Mouse (Mus musculus) WW6 (cell line): ENCODE data around the gene Haus5.

ENCODE experiments used
- DNase-seq: peaks from one replicate; pipeline ENCODE4 v3.0.0-alpha.2; 2013; ENCODE audit warnings: low read depth, low spot score

Gene Haus5

GRCm38 (mm10) chr7:30664529-30665200, at the start of gene Haus5:
Gene Haus5 (minus strand): TSS chr7:30664994.
- peak; percentile 66 for DNase-seq

GRCm38 (mm10) chr7:30711942-30712341, 47.1 kb upstream of the Haus5 start, which contains the start of gene Atp4a:
Gene Atp4a (plus strand): TSS chr7:30712209.
- DNase-seq, result no peak

DNA sequence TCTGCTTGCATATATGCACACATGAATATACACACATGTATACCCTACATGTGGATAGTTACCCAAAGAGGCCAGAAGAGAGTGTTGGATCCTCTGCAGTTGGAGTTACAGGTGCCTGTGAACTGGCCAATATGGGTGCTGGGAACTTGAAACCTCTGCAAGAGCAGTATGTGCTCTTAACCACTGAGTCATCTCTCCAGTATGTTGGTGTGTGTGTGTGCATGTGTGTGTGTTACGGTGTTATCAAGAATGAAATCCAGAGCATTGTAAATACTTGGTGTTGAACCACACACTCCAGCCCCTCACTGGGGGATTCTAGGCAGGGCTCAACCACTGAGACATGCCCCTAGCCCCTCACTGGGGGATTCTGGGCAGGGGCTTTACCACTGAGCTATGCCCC, 42.6 kb upstream of the Haus5 start:
- no peak for DNase-seq

- no peak for DNase-seq
Measured at GRCm38 (mm10) chr7:30706214-30706882, 41.6 kb upstream of the Haus5 start.

DNA sequence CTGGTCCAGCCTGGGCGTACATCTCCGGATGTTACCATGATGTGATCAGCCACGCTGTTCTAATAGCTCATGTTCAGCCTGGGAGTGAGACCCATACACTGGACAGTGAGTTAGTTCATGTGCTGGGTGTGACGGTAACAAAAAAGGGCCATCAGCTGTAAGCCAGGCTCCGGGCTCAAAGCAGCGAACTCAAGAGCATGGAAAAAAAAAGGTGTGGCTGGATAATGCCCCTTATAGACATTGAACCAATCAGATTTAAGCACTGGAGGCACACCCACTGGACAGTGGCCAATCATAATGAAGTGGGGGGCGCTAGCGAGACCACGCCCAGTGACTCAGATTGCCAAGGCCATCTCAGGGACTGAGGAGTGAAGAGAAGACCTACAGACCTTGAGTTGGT, 33.8 kb upstream of the Haus5 start, which contains the start of gene 2200002J24Rik:
Gene 2200002J24Rik (plus strand): TSS at position 338 of the 400 bp plus-strand sequence.
- no peak for DNase-seq

DNA sequence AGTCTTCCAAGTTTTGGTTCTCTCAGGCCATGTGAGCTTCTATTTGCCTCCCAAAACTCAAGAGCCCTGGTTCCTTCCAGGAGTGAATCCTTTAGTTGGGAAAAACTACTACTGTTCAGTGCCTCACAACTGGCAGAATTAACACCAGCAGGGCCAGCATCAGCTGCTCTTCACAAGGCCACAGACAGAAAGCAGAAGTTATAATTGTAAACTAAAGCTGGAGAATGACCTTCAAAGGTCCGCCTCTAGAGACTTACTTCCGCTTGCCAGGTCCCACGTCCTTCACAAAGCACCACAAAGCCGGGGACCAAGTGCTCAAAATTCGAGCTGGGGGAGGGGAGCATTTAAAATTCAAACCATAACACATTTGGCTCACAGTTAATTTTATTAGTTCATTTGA, 33.3 kb upstream of the Haus5 start:
- DNase-seq, result no peak

GRCm38 (mm10) chr7:30688325-30688724, 23.5 kb upstream of the Haus5 start:
- DNase-seq, result no peak

- DNase-seq, result no peak
Measured at GRCm38 (mm10) chr7:30683425-30683824, 18.6 kb upstream of the Haus5 start.

DNA sequence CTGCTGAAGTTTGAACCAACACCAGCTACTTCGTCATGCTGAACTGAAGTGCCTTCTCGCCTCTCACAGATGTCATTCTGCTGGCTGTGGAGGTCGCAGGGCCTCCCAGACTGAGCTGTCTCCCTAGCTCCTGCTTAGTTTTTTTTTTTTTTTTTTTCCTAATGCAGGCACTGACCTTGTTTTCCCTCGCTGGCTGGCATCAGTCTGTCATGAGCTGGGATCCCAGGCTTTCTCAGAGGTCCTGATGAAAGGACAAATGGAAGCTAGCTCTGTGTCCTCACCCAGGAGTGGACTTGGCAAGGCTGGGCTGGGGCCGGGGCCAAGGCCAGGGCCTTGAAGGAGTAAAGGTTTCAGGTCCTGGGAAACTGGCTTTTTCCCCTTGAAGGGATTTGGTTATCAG, 17.1 kb upstream of the Haus5 start:
- no peak for DNase-seq

GRCm38 (mm10) chr7:30678263-30678975, 13.6 kb upstream of the Haus5 start:
- no peak for DNase-seq

DNA sequence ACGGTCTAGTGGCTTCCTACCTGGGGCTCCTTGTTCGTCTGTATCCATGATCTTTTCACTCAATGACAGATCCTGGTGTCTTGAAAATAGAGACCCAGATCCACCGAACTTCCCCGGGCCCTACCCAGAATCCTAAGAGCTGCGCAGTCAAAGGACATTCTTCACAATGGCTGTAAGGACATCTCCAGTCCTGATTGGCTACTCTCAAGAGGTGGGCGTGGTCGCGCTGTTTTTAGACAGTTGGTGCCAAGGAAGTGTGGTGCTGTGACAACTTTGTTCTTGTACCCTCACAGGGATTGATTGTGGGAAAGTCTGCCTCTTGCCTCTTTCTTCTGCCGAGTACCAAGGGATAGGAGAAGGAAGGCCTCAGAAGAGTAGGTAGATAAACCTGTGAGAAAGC, 6.7 kb upstream of the Haus5 start, which contains the start of gene Pmis2:
Gene Pmis2 (minus strand): TSS at position 126 of the 400 bp plus-strand sequence.
- DNase-seq, result peak; percentile 26

- peak; percentile 55 for DNase-seq
Measured at GRCm38 (mm10) chr7:30669229-30669628, 4.4 kb upstream of the Haus5 start.

GRCm38 (mm10) chr7:30665321-30665720, 527 bp upstream of the Haus5 start:
- DNase-seq, result no peak

GRCm38 (mm10) chr7:30649591-30650540, 14.9 kb downstream of the Haus5 start, which contains the start of gene Rbm42:
Gene Rbm42 (minus strand): TSS chr7:30650317.
- peak; percentile 97 for DNase-seq

- DNase-seq, result no peak
Measured at GRCm38 (mm10) chr7:30639083-30639482, 25.7 kb downstream of the Haus5 start.

- DNase-seq, result no peak
Measured at GRCm38 (mm10) chr7:30636395-30636794, 28.4 kb downstream of the Haus5 start.

GRCm38 (mm10) chr7:30635752-30636151, 29.0 kb downstream of the Haus5 start, which contains the start of gene Etv2:
Gene Etv2 (minus strand): TSS chr7:30635852.
- no peak for DNase-seq

GRCm38 (mm10) chr7:30634621-30635020, 30.2 kb downstream of the Haus5 start:
- DNase-seq, result no peak

DNA sequence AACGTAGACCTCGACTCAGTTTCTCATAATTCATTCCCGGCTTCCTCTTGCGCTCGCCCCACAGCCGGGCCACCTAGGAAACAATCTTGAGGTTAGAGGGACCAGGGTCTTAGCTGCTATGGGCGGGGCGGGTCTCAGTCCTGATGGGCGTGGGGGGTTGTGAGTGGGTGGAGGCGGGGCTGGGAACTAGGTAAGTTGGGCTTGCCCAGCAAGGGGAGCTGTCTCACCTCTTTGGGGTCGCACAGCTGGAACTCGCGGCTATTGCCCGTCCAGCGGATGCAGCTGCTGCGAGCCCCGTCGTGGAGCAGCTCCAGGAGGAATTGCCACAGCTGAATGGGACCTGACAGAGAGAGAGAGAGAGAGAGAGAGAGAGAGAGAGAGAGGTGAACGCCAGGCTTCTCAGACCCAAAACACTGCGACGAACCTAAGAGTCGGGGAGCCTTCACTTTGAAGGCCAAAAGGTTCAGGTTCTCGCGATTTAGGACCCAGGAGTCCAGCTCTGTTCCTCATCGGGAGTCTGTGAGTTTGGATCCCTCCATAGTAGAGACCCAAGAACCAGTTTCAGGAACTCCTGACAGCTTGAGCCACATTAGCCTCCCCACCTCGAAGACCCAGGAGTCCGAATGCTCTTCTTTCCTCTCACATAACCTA, 30.9 kb downstream of the Haus5 start:
- no peak for DNase-seq

DNA sequence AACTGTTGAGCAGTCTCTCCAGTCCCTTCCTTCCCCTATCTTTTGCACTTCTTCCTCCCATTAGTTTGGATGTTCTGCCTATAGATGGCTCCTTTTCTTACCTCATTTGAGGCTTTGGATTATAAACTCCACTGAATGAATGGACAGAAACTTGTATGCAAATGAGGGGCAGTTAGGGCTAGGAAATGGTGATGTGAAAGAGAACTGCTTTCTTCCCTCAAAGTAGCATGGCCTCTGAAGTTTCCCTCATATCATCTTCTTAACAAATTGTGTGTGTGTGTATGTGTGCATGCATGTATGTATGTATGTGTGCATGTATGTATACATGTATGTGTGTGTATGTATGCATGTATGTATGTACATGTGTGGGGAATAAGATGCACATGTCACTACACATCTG, 35.8 kb downstream of the Haus5 start:
- DNase-seq, result no peak

- DNase-seq, result no peak
Measured at GRCm38 (mm10) chr7:30626647-30627046, 38.1 kb downstream of the Haus5 start.
